Mouse (Mus musculus) liver, embryonic 12.5 days (tissue): ENCODE results near the gene Ttc19. TPM values are rescaled to one million over a fixed set of nuclear protein-coding genes. Genes with fewer than 3 reads are reported as not detected.
"Not testable (repeated sequence)": the region's sequence is repeated elsewhere in the genome, so short reads cannot be mapped to it uniquely, and the experiment has no call there.

ENCODE experiments used
- ATAC-seq: fragments of 200-750 bp; cut with Nextera tagmentation; 2 replicates; pipeline ENCODE4 v1.8.0; 2017; ENCODE audit warnings: moderate number of reproducible peaks, mild to moderate bottlenecking, moderate library complexity
- H3K27ac ChIP-seq: fragments of 300-500 bp; sonication (generic); 2 replicates; pipeline ENCODE4 v1.5.1; 2016; ENCODE audit warnings: mild to moderate bottlenecking
- H3K27me3 ChIP-seq: fragments of 300-500 bp; sonication (generic); replicated peaks from 2 replicates; pipeline ENCODE4 v1.6.1; 2016; ENCODE audit warnings: mild to moderate bottlenecking, moderate library complexity
- H3K36me3 ChIP-seq: fragments of 300-500 bp; sonication (generic); 2 replicates; pipeline ENCODE4 v1.6.1; 2016; ENCODE audit warnings: mild to moderate bottlenecking, moderate library complexity
- H3K4me1 ChIP-seq: fragments of 300-500 bp; sonication (generic); 2 replicates; pipeline ENCODE4 v1.6.1; 2016
- H3K4me2 ChIP-seq: fragments of 300-500 bp; sonication (generic); 2 replicates; pipeline ENCODE4 v1.6.1; 2016; ENCODE audit warnings: mild to moderate bottlenecking, moderate library complexity
- H3K4me3 ChIP-seq: fragments of 300-500 bp; sonication (generic); 2 replicates; pipeline ENCODE4 v1.5.1; 2016; ENCODE audit warnings: mild to moderate bottlenecking, moderate library complexity
- H3K9ac ChIP-seq: fragments of 300-500 bp; sonication (generic); 2 replicates; pipeline ENCODE4 v1.6.1; 2016; ENCODE audit warnings: mild to moderate bottlenecking, moderate library complexity
- H3K9me3 ChIP-seq: fragments of 300-500 bp; sonication (generic); replicated peaks from 2 replicates; pipeline ENCODE4 v1.6.1; 2016; ENCODE audit warnings: mild to moderate bottlenecking, moderate library complexity
- WGBS: fragments of 180-500 bp; shearing (Covaris S2); methylation state at CpG from one replicate; pipeline ENCODE4 v1.1.7; 2016; ENCODE audit not compliant: insufficient replicate concordance; 5-methylcytosine and 5-hydroxymethylcytosine counted together
- polyA plus RNA-seq: library from polyadenylated mRNA; unstranded; fragments of >200 nt; fragmentation: Nextera tagmentation; extraction: Ambion mirVana; gene quantifications from 2 replicates; pipeline ENCODE4 v1.2.1, GENCODE M21; 2016

The Ttc19 gene
- polyA plus RNA-seq, 1 experiment from 2014 or later: 8.5 TPM

- 76% methylated on average over 2 of the region's 2 CpGs for WGBS
- Histone ChIP-seq H3K27ac (no peak overlapping the region), H3K4me1 (no peaks in the 10 kb centered on the region), H3K36me3 (peaks cover 86% of the 10 kb centered on the region), H3K4me3 (no peak overlapping the region), H3K27me3 (no peaks in the 10 kb centered on the region), H3K9ac (no peak overlapping the region), H3K4me2 (no peak overlapping the region), H3K9me3 (no peaks in the 10 kb centered on the region)
- no peak for ATAC-seq
These were observed 73.9 kb downstream of the Ttc19 start for GRCm38 (mm10) chr11:62355216-62355615.

GRCm38 (mm10) chr11:62366879-62367278 lies 85.6 kb downstream of the Ttc19 start:
- WGBS: 76% methylated on average over 6 of the region's 6 CpGs
- H3K36me3 ChIP-seq: peaks cover 83% of the 10 kb centered on the region
- no peak overlapping the region for H3K27ac ChIP-seq
- no peaks in the 10 kb centered on the region for H3K4me1 ChIP-seq
- H3K27me3 ChIP-seq: no peaks in the 10 kb centered on the region
- H3K4me2 ChIP-seq: no peak overlapping the region
- H3K9me3 ChIP-seq: no peaks in the 10 kb centered on the region
- no peak overlapping the region for H3K9ac ChIP-seq
- no peak for ATAC-seq
- H3K4me3 ChIP-seq: no peak overlapping the region

- Histone ChIP-seq H3K4me2 (no peak overlapping the region), H3K9ac (no peak overlapping the region), H3K36me3 (peaks cover 85% of the 10 kb centered on the region), H3K4me3 (no peak overlapping the region), H3K27ac (no peak overlapping the region), H3K4me1 (no peaks in the 10 kb centered on the region), H3K27me3 (no peaks in the 10 kb centered on the region), H3K9me3 (no peaks in the 10 kb centered on the region)
- no peak for ATAC-seq
These were observed 88.7 kb downstream of the Ttc19 start for GRCm38 (mm10) chr11:62369924-62370323.

GRCm38 (mm10) chr11:62371776-62372175 lies 90.5 kb downstream of the Ttc19 start:
- ATAC-seq: no peak
- WGBS: 78% methylated on average over 2 of the region's 2 CpGs
- H3K9ac ChIP-seq: no peak overlapping the region
- H3K4me3 ChIP-seq: no peak overlapping the region
- H3K9me3 ChIP-seq: no peaks in the 10 kb centered on the region
- H3K27ac ChIP-seq: no peak overlapping the region
- peaks cover 82% of the 10 kb centered on the region for H3K36me3 ChIP-seq
- H3K4me2 ChIP-seq: no peak overlapping the region
- no peaks in the 10 kb centered on the region for H3K4me1 ChIP-seq
- H3K27me3 ChIP-seq: no peaks in the 10 kb centered on the region

- H3K4me2 ChIP-seq, H3K9me3 ChIP-seq, H3K9ac ChIP-seq, H3K4me1 ChIP-seq, H3K27me3 ChIP-seq, H3K4me3 ChIP-seq, ATAC-seq, H3K27ac ChIP-seq: not testable (repeated sequence)
- 83% methylated on average over 6 of the region's 6 CpGs for WGBS
- H3K36me3 ChIP-seq: peaks cover 76% of the 10 kb centered on the region
These were observed 96.1 kb downstream of the Ttc19 start for GRCm38 (mm10) chr11:62377202-62377851.

Other genes with a start within 250 kb of the Ttc19 start
- gene Adora2b, start 32.5 kb upstream of the Ttc19 start, polyA plus RNA-seq: 0.39 and 0.41 TPM in 2 replicates
- 14.1 and 14.4 TPM in 2 replicates for gene Zswim7, start 98 bp upstream of the Ttc19 start, polyA plus RNA-seq
- 7.9 TPM in 2 replicates for gene Pigl, start 177.0 kb downstream of the Ttc19 start, polyA plus RNA-seq
- gene Ncor1, start 177.1 kb downstream of the Ttc19 start, polyA plus RNA-seq: 108 and 112 TPM in 2 replicates